Mouse (Mus musculus) adrenal gland, adult 2 months (tissue): ENCODE data around the gene Rac1. TPM values are rescaled to one million over a fixed set of nuclear protein-coding genes. Genes with fewer than 3 reads are reported as not detected.

Experiments used
- DNase-seq: peaks from one replicate; pipeline ENCODE4 v3.0.0; 2021
- polyA plus RNA-seq: library from polyadenylated mRNA; depleted of rRNA; stranded (reverse); fragments of >200 nt; gene quantifications from 2 replicates; pipeline ENCODE4 v1.2.3, GENCODE M21; 2012
- total RNA-seq, 2 experiments: library from RNA; stranded (reverse); gene quantifications; 2 replicates each; pipeline ENCODE4 v1.2.3; 2021

Rac1 gene
- total and polyA plus RNA-seq, 3 experiments, result 98.1 to 359 (median 349) TPM

DNA sequence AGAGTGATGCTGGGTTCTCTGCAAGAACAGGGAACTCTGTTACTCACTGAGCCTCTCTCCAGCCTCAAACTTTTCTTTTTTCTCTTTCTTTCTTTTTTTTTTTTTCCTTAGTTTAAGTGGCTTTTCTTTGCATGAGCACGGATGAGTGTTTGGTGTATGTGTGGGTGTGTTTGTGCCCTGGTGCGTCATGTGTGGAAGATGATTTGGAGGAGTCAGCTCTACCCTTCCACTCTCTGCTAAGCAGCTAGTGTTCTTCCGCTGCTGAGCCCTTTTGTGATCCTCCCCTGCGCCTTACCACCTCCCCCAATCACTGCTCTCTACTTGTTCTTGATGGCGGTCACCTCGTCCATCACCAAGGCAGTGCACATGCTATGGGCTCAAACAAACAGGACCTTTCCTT is 32.1 kb downstream of the Rac1 start:
- no peak for DNase-seq

DNA sequence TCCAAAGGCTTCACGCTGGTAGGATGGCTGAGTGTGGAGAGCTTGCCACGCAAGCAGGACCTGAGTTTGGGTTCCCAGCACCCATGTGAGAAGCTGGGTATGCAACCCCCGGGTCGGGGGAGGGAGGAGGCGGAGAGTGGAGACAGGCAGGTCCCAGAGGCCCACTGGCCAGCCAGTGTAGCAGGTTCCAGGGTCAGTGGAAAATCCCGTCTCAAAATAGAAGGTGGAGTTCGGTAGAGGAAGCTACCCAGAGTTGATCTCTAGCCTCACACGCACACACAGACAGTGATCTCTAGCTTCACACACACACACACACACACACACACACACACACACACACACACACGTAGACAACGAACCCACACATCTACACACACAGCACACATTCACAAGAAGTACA is 34.7 kb downstream of the Rac1 start:
- no peak for DNase-seq

GRCm38 (mm10) chr5:143491736-143492135 is 36.1 kb downstream of the Rac1 start:
- no peak for DNase-seq

DNA sequence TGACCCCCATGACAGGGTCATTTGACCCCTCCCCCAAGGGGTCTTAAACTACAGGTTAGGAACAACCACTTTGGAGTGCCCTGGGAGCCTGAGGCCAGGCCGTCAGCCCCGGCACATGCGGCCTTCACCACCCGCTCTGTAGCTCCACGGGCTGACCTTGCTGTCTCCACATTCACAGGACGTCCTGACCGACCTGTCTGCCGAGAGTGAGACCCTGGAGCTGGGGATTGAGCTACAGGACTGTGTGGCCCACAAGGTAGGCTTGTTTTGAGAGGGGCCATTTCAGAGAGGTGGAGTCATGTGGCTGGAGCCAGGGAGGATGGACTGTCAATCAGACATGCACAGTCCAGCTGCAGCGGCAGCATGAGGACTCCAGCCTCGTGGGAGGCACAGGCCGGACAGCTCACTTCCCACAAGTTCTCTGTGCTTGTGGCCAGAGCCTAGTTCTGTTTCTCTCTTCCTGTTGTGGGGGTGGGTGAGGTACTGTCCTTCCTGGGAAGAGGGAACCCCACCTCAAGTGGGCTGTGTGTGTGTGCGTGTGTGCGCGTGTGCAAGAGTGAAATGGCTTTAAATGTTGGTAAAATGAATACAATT is 38.0 kb downstream of the Rac1 start:
- DNase-seq, result no peak

- DNase-seq, result no peak
Measured at GRCm38 (mm10) chr5:143487998-143488397, 39.8 kb downstream of the Rac1 start.

- DNase-seq, result no peak
Measured at GRCm38 (mm10) chr5:143487193-143487592, 40.6 kb downstream of the Rac1 start.

DNA sequence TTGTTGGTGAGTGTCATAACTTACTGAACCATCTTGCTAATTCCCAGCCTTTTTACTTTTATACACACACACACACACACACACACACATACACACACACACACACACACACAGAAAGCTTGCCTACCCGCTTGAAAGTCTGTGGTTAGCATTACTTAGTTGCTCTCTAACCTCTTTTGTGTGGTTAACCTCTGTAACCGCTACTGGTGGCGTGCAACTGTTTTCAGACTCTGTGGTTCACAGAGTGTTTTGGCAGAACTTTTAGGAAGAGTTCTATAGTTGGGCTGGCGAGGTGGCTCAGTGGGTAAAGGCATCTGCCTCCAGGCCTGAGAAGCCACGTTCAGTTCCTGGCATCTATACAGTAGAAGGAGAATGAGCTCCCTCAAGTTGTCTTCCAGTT is 42.9 kb downstream of the Rac1 start:
- DNase-seq, result no peak

DNA sequence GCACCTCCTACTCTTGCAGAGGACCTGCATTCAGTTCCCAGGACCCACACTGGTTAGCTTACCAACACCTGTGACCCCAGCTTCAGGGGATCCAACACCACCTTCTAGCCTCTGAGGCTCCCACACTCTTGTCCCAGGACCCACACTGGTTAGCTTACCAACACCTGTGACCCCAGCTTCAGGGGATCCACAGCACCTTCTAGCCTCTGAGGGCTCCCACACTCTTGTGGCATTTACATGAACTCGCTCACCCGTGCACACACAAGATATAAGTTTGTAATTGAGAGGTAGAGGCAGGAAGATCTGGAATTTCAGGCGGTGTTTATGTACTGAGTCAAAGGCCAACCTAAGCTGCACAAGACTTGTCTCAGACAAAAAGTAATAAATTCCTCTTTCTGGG is 49.9 kb downstream of the Rac1 start:
- DNase-seq, result no peak

DNA sequence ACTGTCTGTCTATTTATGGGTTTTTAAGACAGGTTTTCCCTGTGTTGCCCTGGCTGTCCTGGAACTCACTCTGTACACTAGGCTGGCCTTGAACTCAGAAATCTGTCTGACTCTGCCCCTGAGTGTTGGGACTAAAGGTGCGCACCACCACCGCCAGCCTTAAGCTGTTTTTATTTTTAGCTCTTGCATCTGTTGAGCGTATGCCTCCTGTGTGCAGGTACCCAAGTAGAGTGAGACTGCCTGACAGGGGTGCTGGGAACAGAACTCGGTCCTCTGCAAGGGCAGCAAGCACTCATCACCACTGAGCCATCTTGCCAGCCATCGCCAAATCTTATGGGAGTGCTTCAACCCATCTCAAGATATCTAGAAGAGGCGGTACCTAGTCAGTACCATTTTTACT is 51.8 kb downstream of the Rac1 start:
- no peak for DNase-seq

- DNase-seq, result peak; percentile 74
Measured at GRCm38 (mm10) chr5:143475153-143475844, 52.5 kb downstream of the Rac1 start.

DNA sequence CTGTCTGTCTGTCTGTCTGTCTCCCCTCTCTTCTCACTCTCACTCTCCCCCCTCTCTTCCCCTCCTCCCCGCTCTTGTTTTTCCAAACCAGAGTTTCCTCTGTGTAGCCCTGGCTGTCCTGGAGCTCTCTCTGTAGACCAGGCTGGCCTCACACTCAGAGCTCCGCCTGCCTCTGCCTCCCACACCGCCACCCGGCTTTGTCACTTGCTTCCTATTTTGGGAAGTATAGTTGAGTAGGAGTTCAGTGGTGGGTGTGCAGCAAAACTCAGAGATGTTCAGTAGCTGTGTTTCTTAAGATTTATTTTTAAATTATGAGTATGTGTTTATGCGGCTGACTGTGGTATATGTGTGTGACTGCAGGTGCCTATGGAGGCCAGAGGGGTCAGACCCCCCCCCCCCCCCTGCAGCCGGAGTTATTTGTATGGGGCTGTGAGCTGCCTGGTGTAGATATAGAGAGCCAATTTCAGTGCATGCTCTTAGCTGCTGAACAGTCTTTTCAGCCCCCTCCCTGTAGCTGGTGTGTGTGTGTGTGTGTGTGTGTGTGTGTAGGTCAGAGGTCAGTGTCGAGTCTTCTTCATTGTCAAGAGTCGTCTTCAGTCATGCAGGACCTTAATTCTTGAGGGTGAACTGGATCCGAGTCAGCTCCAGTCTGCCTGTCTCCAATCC is 55.8 kb downstream of the Rac1 start:
- no peak for DNase-seq

DNA sequence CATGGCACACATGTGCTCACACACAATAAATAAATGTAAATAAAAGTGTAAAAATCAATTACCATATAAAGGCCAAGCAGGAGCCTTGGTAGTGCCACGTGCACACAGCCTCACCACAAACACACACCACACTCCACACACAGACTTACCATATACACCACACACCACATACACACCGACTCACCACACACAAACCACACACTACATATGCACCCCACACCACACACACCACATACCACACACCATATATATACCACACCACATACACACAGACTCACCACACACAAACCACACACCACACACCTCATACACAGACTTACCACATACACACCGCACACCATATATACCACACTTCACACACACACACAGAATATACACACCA is 56.7 kb downstream of the Rac1 start:
- DNase-seq, result no peak

DNA sequence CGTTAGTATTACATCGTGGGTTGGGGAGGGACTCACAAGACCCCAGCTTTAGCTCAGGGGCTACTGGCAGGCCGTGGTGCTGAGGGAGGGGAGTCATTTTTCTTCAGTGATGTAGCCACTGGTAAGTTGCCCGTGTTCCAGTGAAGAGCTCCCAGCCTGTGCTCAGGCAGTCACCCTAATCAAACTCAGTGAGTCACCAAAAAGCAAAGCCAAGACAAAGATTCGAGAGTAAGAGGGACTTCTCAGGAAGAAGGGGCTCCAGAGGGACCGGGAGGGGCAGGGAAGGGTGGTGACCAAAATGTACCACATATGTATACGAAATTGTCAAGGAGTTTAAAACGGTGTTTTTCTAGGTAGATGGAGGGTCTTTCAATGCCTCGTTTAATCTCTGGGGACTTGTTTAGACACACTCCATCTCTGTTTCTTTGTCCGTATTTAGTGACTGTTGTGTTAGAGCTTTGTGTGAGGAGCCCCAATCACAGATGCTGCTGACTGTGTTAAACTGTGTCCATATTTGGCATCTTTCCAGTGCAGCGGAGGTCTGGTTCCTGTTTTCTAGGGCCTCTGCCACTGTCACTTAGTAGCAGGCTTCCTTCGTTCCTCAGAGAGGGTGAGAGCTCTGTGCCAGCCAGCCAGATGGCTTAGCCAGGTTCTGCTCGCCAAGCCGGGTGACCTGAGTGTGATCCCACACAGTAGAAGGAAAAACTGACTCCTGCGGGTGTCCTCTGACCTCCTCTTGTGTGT is 57.2 kb downstream of the Rac1 start:
- DNase-seq, result peak; percentile 30

- DNase-seq, result no peak
Measured at GRCm38 (mm10) chr5:143469628-143470027, 58.2 kb downstream of the Rac1 start.

- no peak for DNase-seq
Measured at GRCm38 (mm10) chr5:143467931-143468330, 59.9 kb downstream of the Rac1 start.

- no peak for DNase-seq
Measured at GRCm38 (mm10) chr5:143466891-143467669, 60.8 kb downstream of the Rac1 start.

DNA sequence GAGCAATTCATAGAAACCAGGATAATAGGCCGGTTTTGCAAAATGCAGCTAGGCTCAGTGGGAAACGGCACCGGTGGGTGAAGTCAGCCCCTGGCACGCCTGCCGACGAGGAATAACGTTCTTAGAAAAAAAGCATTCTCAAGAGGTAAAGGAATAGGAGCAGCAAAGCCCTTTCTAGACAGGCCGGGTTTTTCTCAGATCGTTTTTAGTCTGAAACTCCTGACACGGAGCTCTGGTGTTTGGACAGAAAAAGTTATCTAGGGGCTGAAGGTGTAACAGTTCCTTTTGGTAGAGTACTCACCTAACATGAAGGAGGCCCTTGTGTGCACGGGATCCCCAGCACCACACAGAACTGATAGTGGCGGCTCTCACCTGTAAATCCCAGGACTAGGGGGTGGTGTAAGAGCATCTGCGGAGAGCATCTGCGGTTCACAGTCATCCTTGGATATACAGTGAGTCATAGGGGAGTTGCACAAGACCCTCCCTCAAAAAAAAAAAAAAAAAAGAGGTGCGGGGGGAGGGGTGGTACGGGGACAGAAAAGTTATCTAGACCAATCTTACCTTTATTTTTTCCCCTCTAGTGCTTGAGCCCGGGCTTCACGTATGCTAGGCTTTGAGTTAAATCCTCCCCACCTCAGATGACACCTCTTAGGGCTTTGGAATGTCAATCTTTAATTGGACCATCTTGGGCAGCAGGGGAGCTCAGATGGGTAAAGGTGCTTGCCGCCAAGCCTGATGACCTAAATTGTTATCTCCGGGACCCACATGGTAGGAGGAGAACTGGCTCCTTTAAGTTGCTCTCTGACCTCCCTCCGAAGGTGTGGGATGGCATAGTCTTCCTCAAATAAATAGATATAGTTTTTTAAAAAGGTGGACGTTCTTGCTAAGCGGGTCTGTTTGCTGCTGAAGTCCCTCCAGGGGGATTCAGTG is 62.4 kb downstream of the Rac1 start:
- no peak for DNase-seq

GRCm38 (mm10) chr5:143464757-143465118 is 63.1 kb downstream of the Rac1 start:
- no peak for DNase-seq

DNA sequence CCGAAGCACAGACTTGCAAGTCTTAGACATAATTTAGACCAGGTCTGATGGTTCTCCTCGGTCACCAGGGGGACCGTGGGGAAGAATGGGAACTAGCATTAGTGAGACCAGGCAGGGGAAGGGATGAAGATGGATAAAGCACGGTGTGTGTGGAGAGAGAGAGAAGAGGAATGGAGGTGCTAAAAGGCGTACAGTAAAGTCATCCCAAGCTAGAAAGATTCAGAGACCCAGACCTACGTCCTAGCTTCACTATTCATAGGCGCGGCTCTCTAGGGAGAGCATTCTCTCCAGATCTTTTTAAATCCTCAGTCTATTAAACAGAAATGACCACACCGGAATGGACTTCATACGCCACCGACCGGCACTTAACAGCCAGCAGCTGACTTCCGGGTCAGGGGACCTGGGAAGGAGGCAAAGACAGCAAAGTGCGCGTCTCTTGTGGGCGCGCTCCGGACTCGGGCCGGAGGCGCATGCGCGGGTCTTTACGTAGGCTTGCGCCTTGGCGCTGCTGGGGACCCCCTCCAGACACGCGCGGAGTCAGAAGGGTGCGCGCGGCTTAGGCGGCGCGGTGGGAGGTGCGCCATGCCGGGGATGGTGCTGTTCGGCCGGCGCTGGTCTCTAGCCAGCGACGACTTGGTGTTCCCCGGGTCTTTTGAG is 63.6 kb downstream of the Rac1 start, which contains the start of gene Daglb:
Gene Daglb, plus strand, starts transcription at position 485 of the 657 bp plus-strand sequence.
- peak; percentile 94 for DNase-seq

GRCm38 (mm10) chr5:143463671-143464070 is 64.2 kb downstream of the Rac1 start:
- no peak for DNase-seq
